Mouse (Mus musculus): Measurements from ENCODE around the gene Zfp433. TPM values are rescaled to one million over a fixed set of nuclear protein-coding genes. Genes with fewer than 3 reads are reported as not detected.
A peak's percentile ranks its signal among the peaks of the same experiment; 100 is the strongest.
"Not testable (repeated sequence)": the region's sequence is repeated elsewhere in the genome, so short reads cannot be mapped to it uniquely, and the experiment has no call there.

Zfp433 gene
- polyA plus RNA-seq (2016; fragmentation: Nextera tagmentation; extraction: Ambion mirVana): 18.1 and 21.9 TPM in 2 replicates

DNA sequence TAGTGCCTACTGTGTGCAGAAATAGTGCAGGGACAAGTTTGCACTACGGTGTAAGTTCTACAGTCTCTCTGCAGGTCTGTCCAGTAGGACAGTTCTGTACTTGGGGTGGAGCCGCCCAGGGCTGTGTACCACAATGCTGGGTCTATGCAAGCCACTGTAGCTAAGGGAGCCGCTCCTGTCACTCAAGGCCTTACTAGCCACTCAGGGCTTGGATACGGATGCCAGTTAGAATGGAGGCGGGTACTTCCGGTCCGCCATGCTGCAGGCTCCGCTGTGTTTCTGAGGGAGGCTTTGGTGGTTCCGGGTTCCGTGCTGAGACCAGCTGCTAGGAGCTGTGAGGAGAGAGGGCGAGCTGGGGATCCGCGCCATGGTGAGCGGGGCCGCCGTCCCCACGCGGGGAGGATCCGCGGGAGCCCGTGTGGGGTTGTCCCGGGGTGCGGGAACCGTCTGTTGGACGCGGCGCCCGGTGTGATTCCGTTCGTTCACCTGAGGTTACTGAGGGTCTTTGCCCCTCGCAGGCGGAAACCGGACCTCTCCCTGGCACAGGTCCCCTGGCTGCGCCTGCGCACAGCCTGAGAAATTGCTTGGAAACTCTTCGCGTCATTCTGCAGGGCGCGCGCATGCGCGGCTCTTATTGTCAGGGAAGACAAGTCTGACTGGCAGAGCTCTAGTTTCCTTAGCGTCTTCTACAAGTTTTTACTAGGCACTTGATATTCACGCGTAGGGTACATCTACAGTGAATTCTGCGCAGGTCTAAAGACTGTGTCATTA lies at the start of gene Zfp433:
Gene Zfp433, plus strand, starts transcription at position 295 of the 771 bp plus-strand sequence.
- H3K36me3 ChIP-seq; H3K4me2 ChIP-seq (replicated peaks); H3K27me3 ChIP-seq (replicated peaks); H3K4me1 ChIP-seq; H3K27ac ChIP-seq; H3K4me3 ChIP-seq; H3K9me3 ChIP-seq; H3K9ac ChIP-seq: not testable (repeated sequence)
- peak; percentile 100 for ATAC-seq (ENCODE audit: low FRiP score, low read depth)
- WGBS: no CpG with 5 or more reads among the region's 46 CpGs

DNA sequence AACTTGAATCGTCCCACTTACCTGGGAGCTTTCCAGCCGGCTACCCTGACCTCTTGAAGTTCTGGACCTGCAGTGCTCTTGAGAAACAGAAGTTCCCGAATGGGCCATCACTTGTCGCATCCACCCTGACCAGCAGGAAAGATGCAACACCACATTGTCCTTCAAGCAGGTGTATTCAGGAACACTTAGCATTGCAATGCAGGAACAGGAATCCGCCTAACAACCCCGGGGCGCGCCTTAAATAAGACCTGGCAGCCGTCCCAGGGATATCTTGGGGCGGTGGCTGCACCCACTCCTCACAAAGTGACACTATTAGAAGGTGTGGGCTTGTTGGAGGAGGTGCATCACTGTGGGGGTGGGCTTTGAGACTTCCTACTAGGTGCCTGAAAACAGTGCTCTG lies 49.4 kb upstream of the Zfp433 start:
- no peak for ATAC-seq (ENCODE audit: low FRiP score, low read depth)
- no peaks in the 10 kb centered on the region for H3K4me1 ChIP-seq
- 97% methylated on average over 10 of the region's 10 CpGs for WGBS
- H3K9me3 ChIP-seq: peaks cover 74% of the 10 kb centered on the region
- H3K27ac ChIP-seq: no peak overlapping the region
- no peak overlapping the region for H3K4me3 ChIP-seq
- no peak overlapping the region for H3K9ac ChIP-seq
- peaks cover 62% of the 10 kb centered on the region for H3K36me3 ChIP-seq
- no peak overlapping the region for H3K4me2 ChIP-seq (replicated peaks)
- no peaks in the 10 kb centered on the region for H3K27me3 ChIP-seq (replicated peaks)

GRCm38 (mm10) chr10:81656174-81656573 lies 48.5 kb upstream of the Zfp433 start:
- no peak for ATAC-seq (ENCODE audit: low FRiP score, low read depth)
- Histone ChIP-seq H3K9ac (no peak overlapping the region), H3K27ac (no peak overlapping the region), H3K4me1 (no peaks in the 10 kb centered on the region), H3K9me3 (peaks cover 70% of the 10 kb centered on the region), H3K27me3 (replicated peaks) (no peaks in the 10 kb centered on the region), H3K4me2 (replicated peaks) (no peak overlapping the region), H3K36me3 (peaks cover 59% of the 10 kb centered on the region), H3K4me3 (no peak overlapping the region)
- 93% methylated on average over 2 of the region's 2 CpGs for WGBS

DNA sequence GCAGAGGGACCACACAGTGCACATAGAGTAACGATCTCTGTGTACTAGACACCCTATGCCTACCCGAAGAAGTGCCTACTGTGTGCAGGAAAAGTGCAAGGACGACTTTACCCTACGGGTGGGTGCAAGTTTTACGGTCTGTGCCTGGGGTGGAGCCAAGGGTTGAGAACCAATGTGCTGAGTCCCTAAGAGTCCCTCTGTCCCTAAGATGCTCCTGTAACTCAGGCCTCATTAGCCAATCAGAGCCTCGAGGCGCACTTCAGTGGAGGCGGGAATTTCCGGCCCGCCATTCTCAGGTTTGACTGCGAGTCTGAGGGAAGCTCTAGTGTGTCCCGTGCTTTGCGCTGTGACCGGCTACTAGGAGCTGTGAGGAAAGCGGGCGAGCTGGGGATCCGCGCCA lies 17.5 kb upstream of the Zfp433 start:
- not testable (repeated sequence) for H3K9me3 ChIP-seq; H3K4me2 ChIP-seq (replicated peaks); H3K27ac ChIP-seq; H3K4me1 ChIP-seq; H3K36me3 ChIP-seq; H3K4me3 ChIP-seq; ATAC-seq (ENCODE audit: low FRiP score, low read depth); H3K27me3 ChIP-seq (replicated peaks); H3K9ac ChIP-seq
- no CpG with 5 or more reads among the region's 18 CpGs for WGBS

DNA sequence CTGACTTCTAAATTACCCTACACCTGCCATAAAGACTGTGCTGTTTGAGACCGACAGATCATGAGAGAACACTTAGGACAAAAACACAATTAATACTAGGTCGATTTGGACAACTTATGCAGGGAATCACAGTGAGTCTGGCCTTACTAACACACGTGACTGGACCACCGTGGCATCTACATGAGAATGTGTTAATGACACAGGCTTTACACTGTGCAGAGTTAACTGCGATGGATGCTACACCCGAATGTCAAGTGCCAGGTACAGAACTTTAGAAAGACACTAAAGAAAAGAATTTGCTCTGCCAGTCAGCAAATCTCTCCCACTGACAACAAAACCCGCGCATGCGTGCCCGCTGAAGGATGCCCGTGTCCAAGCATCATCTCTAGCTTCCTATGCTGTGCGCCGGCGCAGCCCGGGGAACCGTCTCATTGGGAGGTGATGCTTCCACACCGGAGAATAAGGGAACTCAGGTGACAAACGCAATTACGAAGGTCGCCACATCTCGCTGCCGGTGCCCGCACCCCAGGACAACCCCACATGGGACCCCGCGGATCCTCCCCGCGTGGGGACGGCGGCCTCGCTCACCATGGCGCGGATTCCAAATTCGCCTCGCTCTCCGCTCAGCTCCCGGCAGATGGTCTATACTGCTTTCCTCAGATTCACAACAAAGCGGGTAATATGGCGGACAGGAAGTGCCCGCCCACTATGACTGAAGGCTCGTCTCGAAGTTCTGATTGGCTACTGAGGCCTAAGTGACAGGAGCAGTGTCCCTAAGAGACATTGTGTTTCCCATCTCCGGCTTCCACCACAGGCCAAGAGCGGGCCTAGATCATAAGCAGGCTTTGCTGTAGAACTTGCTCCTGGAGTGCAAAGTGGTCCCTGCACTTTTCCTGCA lies 66.1 kb downstream of the Zfp433 start, which contains the start of gene Gm3055:
Gene Gm3055, minus strand, starts transcription at position 656 of the 898 bp plus-strand sequence.
- peak; percentile 97 for ATAC-seq (ENCODE audit: low FRiP score, low read depth)
- not testable (repeated sequence) for H3K4me3 ChIP-seq; H3K9ac ChIP-seq; H3K4me1 ChIP-seq; H3K9me3 ChIP-seq; H3K27ac ChIP-seq; H3K36me3 ChIP-seq; H3K4me2 ChIP-seq (replicated peaks); H3K27me3 ChIP-seq (replicated peaks)
- no CpG with 5 or more reads among the region's 43 CpGs for WGBS

DNA sequence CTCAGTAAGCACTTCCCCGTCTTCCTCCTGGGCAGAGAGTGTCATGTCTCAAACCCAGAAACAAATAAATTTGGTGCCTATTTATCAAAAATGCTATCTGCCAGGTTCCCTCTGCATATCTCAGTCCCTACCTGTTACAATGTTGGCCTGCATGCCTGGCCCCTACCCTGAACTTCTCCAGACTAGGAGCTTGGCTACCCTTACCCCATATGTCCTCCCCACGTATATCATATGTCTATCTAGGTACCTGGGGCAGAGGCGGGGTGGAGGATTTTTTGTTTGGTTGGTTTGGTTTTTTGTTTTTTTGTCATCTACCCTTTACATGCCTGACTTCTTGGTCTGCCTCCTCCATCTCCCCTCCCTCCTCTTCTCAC lies 66.8 kb downstream of the Zfp433 start:
- not testable (repeated sequence) for H3K4me3 ChIP-seq; H3K9ac ChIP-seq; H3K36me3 ChIP-seq; H3K4me1 ChIP-seq; H3K27ac ChIP-seq; H3K9me3 ChIP-seq; H3K27me3 ChIP-seq (replicated peaks); H3K4me2 ChIP-seq (replicated peaks)
- peak; percentile 63 for ATAC-seq (ENCODE audit: low FRiP score, low read depth)
- WGBS: no CpG with 5 or more reads among the region's 3 CpGs

Other genes starting within 250 kb of the Zfp433 start
- gene Nfic, start 249.2 kb upstream of the Zfp433 start, polyA plus RNA-seq (2016; fragmentation: Nextera tagmentation; extraction: Ambion mirVana): 21.7 and 22.2 TPM in 2 replicates
- gene Celf5, start 222.1 kb upstream of the Zfp433 start, polyA plus RNA-seq (2016; fragmentation: Nextera tagmentation; extraction: Ambion mirVana): 32.3 and 33.0 TPM in 2 replicates
- 73.2 and 78.4 TPM in 2 replicates for gene Ncln, start 208.4 kb upstream of the Zfp433 start, polyA plus RNA-seq (2016; fragmentation: Nextera tagmentation; extraction: Ambion mirVana)
- 0.51 and 0.56 TPM in 2 replicates for gene S1pr4, start 204.7 kb upstream of the Zfp433 start, polyA plus RNA-seq (2016; fragmentation: Nextera tagmentation; extraction: Ambion mirVana)
- gene Gna15, start 180.6 kb upstream of the Zfp433 start, polyA plus RNA-seq (2016; fragmentation: Nextera tagmentation; extraction: Ambion mirVana): 0.81 and 1.2 TPM in 2 replicates
- gene Gna11, start 159.6 kb upstream of the Zfp433 start, polyA plus RNA-seq (2016; fragmentation: Nextera tagmentation; extraction: Ambion mirVana): 77.6 and 78.3 TPM in 2 replicates
- 547 and 569 TPM in 2 replicates for gene Aes, start 145.3 kb upstream of the Zfp433 start, polyA plus RNA-seq (2016; fragmentation: Nextera tagmentation; extraction: Ambion mirVana)
- 18.1 and 19.6 TPM in 2 replicates for gene Tle2, start 130.3 kb upstream of the Zfp433 start, polyA plus RNA-seq (2016; fragmentation: Nextera tagmentation; extraction: Ambion mirVana)
- 6.4 and 7.3 TPM in 2 replicates for gene Tle6, start 103.8 kb upstream of the Zfp433 start, polyA plus RNA-seq (2016; fragmentation: Nextera tagmentation; extraction: Ambion mirVana)
- gene BC025920, start 98.6 kb upstream of the Zfp433 start, polyA plus RNA-seq (2016; fragmentation: Nextera tagmentation; extraction: Ambion mirVana): 1.4 and 2.3 TPM in 2 replicates
- gene Sirt6, start 77.0 kb upstream of the Zfp433 start, polyA plus RNA-seq (2016; fragmentation: Nextera tagmentation; extraction: Ambion mirVana): 53.3 and 56.6 TPM in 2 replicates
- 8.8 and 9.0 TPM in 2 replicates for gene Ankrd24, start 76.3 kb upstream of the Zfp433 start, polyA plus RNA-seq (2016; fragmentation: Nextera tagmentation; extraction: Ambion mirVana)
- gene Gm10778, start 55.8 kb upstream of the Zfp433 start, polyA plus RNA-seq (2016; fragmentation: Nextera tagmentation; extraction: Ambion mirVana): 6.1 and 6.2 TPM in 2 replicates
- 9.2 and 14.6 TPM in 2 replicates for gene Gm3055, start 66.3 kb downstream of the Zfp433 start, polyA plus RNA-seq (2016; fragmentation: Nextera tagmentation; extraction: Ambion mirVana)
- 2.5 and 2.9 TPM in 2 replicates for gene Gm4767, start 107.4 kb downstream of the Zfp433 start, polyA plus RNA-seq (2016; fragmentation: Nextera tagmentation; extraction: Ambion mirVana)
- gene Gm32687, start 159.1 kb downstream of the Zfp433 start, polyA plus RNA-seq (2016; fragmentation: Nextera tagmentation; extraction: Ambion mirVana): 11.1 and 14.4 TPM in 2 replicates
- gene Zfp781, start 225.7 kb downstream of the Zfp433 start, polyA plus RNA-seq (2016; fragmentation: Nextera tagmentation; extraction: Ambion mirVana): 5.2 and 5.9 TPM in 2 replicates

Measured in neural tube, embryonic 12.5 days (tissue).